Mouse (Mus musculus) hematopoietic multipotent progenitor cell, adult 10-12 weeks (in vitro differentiated cells): ENCODE results near the gene Vmn2r54. TPM values are rescaled to one million over a fixed set of nuclear protein-coding genes. Genes with fewer than 3 reads are reported as not detected.

ENCODE experiments used
- polyA plus RNA-seq: library from polyadenylated mRNA; stranded (reverse); fragments of >175 nt; gene quantifications from 2 replicates; pipeline ENCODE4 v1.2.3, GENCODE M21; 2012; ENCODE audit warnings: low replicate concordance

Gene Vmn2r54
- not detected in 2 replicates for polyA plus RNA-seq

DNA sequence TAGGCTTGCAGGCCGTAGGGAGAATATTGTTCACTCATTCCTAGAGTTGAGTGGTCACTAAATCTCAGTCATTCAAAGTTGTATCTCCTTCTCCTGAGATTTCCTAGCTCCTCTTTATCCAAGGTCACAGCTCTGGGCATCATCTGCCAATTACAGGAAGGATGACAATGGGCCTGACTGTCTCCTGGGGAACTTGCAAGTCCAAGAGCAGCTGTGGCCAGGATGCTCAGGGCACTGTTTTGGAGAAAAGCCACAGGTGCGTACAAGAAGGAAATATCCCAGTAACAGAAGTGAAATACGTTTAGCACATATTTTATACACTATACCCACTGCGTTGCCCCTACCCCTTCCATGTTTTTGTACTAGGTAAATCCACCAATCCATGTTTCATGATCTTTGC is at the start of gene Vmn2r54:
Vmn2r54 (minus strand) TSS at position 101 of the 400 bp plus-strand sequence.

DNA sequence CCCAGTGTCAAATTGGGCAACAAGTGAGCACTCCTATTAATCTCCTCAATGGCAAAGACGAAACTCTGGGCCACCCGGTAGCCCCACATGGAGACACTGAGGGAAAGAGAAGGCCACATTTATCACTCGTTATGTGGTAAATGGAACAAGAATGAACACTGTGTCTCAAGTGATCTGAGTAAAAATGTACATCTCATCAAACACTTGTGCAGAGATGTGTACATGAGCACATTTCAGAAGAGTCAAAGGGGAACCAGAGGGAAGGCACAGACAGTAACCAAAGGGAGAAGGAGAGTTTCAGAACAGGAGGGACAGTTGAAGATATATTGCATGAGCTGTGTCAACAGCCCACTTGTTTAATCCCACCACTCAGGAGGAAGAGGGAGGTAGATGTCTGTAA is 44.8 kb upstream of the Vmn2r54 start, which contains the start of gene Vmn2r55:
Vmn2r55 (minus strand) TSS at position 101 of the 400 bp plus-strand sequence.

DNA sequence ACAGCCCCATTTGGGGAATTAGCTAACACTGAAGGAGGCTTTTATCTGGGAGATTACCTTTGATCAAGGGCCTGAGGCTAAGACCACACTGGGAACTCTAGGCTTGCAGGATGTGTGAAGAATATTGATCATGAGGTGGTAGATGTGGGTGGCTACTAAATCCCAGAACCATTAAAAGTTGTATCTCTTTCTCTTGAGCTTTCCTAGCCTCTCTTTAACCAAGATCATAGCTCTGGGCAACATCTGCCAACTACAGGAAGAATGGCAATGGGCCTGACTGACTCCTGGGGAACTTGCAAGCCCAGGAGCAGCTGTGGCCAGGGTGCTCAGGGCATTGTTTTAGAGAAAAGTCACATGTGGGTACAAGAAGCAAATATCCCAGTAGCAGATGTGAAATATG is 31.4 kb downstream of the Vmn2r54 start, which contains the start of gene Vmn2r53:
Vmn2r53 (minus strand) TSS at position 101 of the 400 bp plus-strand sequence.

Other genes starting within 250 kb of the Vmn2r54 start
- 0.15 and 0.40 TPM in 2 replicates for gene Zfp551, start 217.6 kb downstream of the Vmn2r54 start, polyA plus RNA-seq
- 2.3 and 4.6 TPM in 2 replicates for gene Zfp606, start 162.0 kb downstream of the Vmn2r54 start, polyA plus RNA-seq
- gene 2900092C05Rik, start 127.8 kb downstream of the Vmn2r54 start, polyA plus RNA-seq = not detected in 2 replicates
- gene Vmn2r53, start 31.5 kb downstream of the Vmn2r54 start, polyA plus RNA-seq = not detected in 2 replicates
- not detected in 2 replicates for gene Vmn2r55, start 44.7 kb upstream of the Vmn2r54 start, polyA plus RNA-seq
- not detected in 2 replicates for gene Vmn2r56, start 94.7 kb upstream of the Vmn2r54 start, polyA plus RNA-seq
- 0.33 and 1.6 TPM in 2 replicates for gene Zscan18, start 163.3 kb upstream of the Vmn2r54 start, polyA plus RNA-seq
- 0.53 and 1.9 TPM in 2 replicates for gene Zfp329, start 178.5 kb upstream of the Vmn2r54 start, polyA plus RNA-seq
- 2.6 TPM in 2 replicates for gene Zfp110, start 194.4 kb upstream of the Vmn2r54 start, polyA plus RNA-seq
- 0.53 and 0.71 TPM in 2 replicates for gene Zfp128, start 240.9 kb upstream of the Vmn2r54 start, polyA plus RNA-seq